ENCODE assay signal across 13 mouse cellular contexts in genomic region chr13:32630122-32630732, GRCm38 (mm10).
A peak's percentile ranks its signal among the peaks of the same experiment; 100 is the strongest.
DNase-seq lines count a peak whose midpoint lies in the region; ATAC-seq and TF ChIP-seq lines count a peak whose summit lies in the region.
"Had no signal": no experiment of that assay in that cellular context is flagged by ENCODE, and none has a peak within 500 bp of the region (broad histone marks: within the 10 kb centered on the region; RNA-seq: fewer than 3 reads in every experiment).

No protein-coding gene starts in this region.

- no peak for TF ChIP-seq POLR2A in embryonic fibroblast, embryonic 13.5 days (IDR thresholded peaks at IDR 0.05; ENCODE audit: low read depth, low read length)

- peaks cover 8% of the 10 kb centered on the region; the same call in 1 of the 2 replicates for H3K4me1 ChIP-seq in embryonic fibroblast, embryonic 13.5 days (ENCODE audit: control insufficient read depth, insufficient read depth, low read length)
- 0 out of 2 replicates have a peak, but pooled peaks cover 9% of the 10 kb centered on the region for H3K4me1 ChIP-seq in heart, postnatal 0 days (ENCODE audit: control insufficient read depth, insufficient read depth)
- H3K4me1 ChIP-seq: liver, embryonic 15.5 days had no signal

- H3K9me3 ChIP-seq in heart, postnatal 0 days (replicated peaks; ENCODE audit: control insufficient read depth, low read length), result no peaks in the 10 kb centered on the region
- H3K9me3 ChIP-seq: liver, embryonic 15.5 days had no signal

- H3K9ac ChIP-seq in heart, postnatal 0 days (replicated peaks; ENCODE audit: low read depth, low read length), result no peak overlapping the region
- H3K9ac ChIP-seq: liver, embryonic 15.5 days had no signal

- DNase-seq in gastrocnemius, postnatal 36 days, result peak; percentile 13 to 23
- DNase-seq in gastrocnemius, adult 18-20 months (ENCODE audit: low spot score), result no peak
- DNase-seq in heart, postnatal 0 days (ENCODE audit: low spot score), result peak; percentile 14
- peak; percentile 83 for DNase-seq in lung, postnatal 10 days
- no peak for DNase-seq in layer of hippocampus, adult 9-10 months (ENCODE audit: low spot score)
- DNase-seq in layer of hippocampus, adult 2 months (ENCODE audit: low spot score in 2 of 2), result no peak
- DNase-seq: cerebellum, postnatal 25 days; spleen, adult 18-20 months; thymus, postnatal 36 days had no signal

- no peak overlapping the region for H3K4me2 ChIP-seq in heart, postnatal 0 days (ENCODE audit: low read depth, low read length)
- H3K4me2 ChIP-seq: liver, embryonic 15.5 days had no signal

- H3K36me3 ChIP-seq in heart, postnatal 0 days (replicated peaks; ENCODE audit: control insufficient read depth, insufficient read depth, low read length), result no peaks in the 10 kb centered on the region
- H3K36me3 ChIP-seq: liver, embryonic 15.5 days had no signal

- H3K27ac ChIP-seq in embryonic fibroblast, embryonic 13.5 days (ENCODE audit: insufficient read depth, low read length), result peak overlapping the region; percentile 71
- no peak overlapping the region for H3K27ac ChIP-seq in heart, postnatal 0 days (ENCODE audit: low read depth)
- H3K27ac ChIP-seq in layer of hippocampus, adult 2 months, result no peak overlapping the region
- H3K27ac ChIP-seq: liver, embryonic 15.5 days had no signal

- no peak for TF ChIP-seq EP300 in heart, postnatal 0 days (IDR thresholded peaks at IDR 0.05; ENCODE audit: low read depth)

- no peak overlapping the region for H3K4me3 ChIP-seq in embryonic fibroblast, embryonic 13.5 days (ENCODE audit: insufficient read depth, low read length)
- H3K4me3 ChIP-seq in heart, postnatal 0 days (ENCODE audit: low read depth, low read length), result no peak overlapping the region
- no peak overlapping the region for H3K4me3 ChIP-seq in layer of hippocampus, adult 2 months
- H3K4me3 ChIP-seq: liver, embryonic 15.5 days had no signal

- TF ChIP-seq CTCF in embryonic fibroblast, embryonic 13.5 days (IDR thresholded peaks at IDR 0.05; ENCODE audit: borderline replicate concordance, insufficient read depth, low read length), result no peak
- TF ChIP-seq CTCF in heart, postnatal 0 days (IDR thresholded peaks at IDR 0.05; ENCODE audit: low read depth), result no peak
- TF ChIP-seq CTCF in layer of hippocampus, adult 2 months (conservative IDR thresholded peaks at IDR 0.05), result no peak

- no peaks in the 10 kb centered on the region for H3K27me3 ChIP-seq in heart, postnatal 0 days (ENCODE audit: control insufficient read depth, insufficient read depth, low read length)
- H3K27me3 ChIP-seq: liver, embryonic 15.5 days had no signal

- intact Hi-C loops in gastrocnemius, postnatal 36 days (cut with DNase I), result no loop called here

- peak; percentile 39; the same call in 1 of the 2 replicates for ATAC-seq in heart, postnatal 0 days (ENCODE audit: insufficient read depth, low read depth)
- ATAC-seq in monocyte, adult 5-6 weeks (replicated peaks; ENCODE audit: insufficient number of reproducible peaks, low FRiP score, low TSS enrichment, poor library complexity, severe bottlenecking), result no peak
- ATAC-seq: hindbrain, embryonic 16.5 days had no signal

Comparison
In these comparisons a context has a peak if more than half of its experiments do, and no peak if none do; other contexts are left out.
1. DNase-seq: peak in gastrocnemius, postnatal 36 days (2 of 2), heart, postnatal 0 days (single experiment) and lung, postnatal 10 days (single experiment); none in gastrocnemius, adult 18-20 months (single experiment), layer of hippocampus, adult 9-10 months (single experiment) and layer of hippocampus, adult 2 months (0 of 2).